Mouse (Mus musculus) stomach, postnatal 0 days (tissue): ENCODE data around the gene Sp4.

Source experiments
- CTCF ChIP-seq: IDR thresholded peaks from 2 replicates; pipeline ENCODE4 v1.5.1; 2016; ENCODE audit warnings: antibody characterized with exemption, low read depth, mild to moderate bottlenecking, moderate library complexity
- EP300 ChIP-seq: optimal IDR thresholded peaks from 2 replicates; pipeline ENCODE3; 2016; ENCODE audit warnings: antibody characterized with exemption

DNA sequence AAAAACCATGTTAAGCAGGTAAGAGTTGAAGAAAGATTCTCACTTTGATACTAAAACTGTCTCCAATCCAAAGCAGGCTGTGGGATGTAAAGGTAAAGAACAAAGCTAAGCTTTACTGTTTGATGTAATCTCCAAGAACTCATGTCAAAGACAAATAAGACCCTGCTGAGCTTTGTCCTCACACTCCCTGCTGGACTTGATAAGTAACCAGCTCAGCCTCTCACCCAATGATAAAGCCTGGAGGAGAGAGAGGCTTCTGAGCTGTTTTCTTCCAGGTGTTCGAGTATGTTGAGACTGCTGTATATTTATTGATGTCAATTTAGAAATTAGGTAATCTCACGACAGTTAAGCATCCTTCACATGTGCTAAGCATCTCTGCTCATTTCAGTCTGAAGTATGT, 113.6 kb downstream of the Sp4 start:
- TF ChIP-seq CTCF (no peak), EP300 (no peak)
